Mouse (Mus musculus): ENCODE data around the gene Ccdc152.

- TF ChIP-seq CTCF (IDR thresholded peaks at IDR 0.05; ENCODE audit: low read depth, low read length) (no peak), POLR2AphosphoS5 (IDR thresholded peaks at IDR 0.05; ENCODE audit: insufficient replicate concordance, low read depth, low read length) (no peak), GATA2 (IDR thresholded peaks at IDR 0.05; ENCODE audit: borderline replicate concordance, low read depth, low read length) (no peak)
Observed at GRCm38 (mm10) chr15:3295986-3296385, 7.3 kb downstream of the Ccdc152 start.

Data from G1E (cell line).